Mouse (Mus musculus) B cell, adult 67 days (primary cell): Measurements from ENCODE around the gene Cdh16. TPM values are rescaled to one million over a fixed set of nuclear protein-coding genes. Genes with fewer than 3 reads are reported as not detected.

Source experiments
- total RNA-seq, 2 experiments: library from RNA; stranded (reverse); gene quantifications; 4 replicates each; pipeline ENCODE4 v1.2.4; 2023

Gene Cdh16
- not detected for total RNA-seq

GRCm38 (mm10) chr8:104624161-104624560, at the start of gene Cdh16:
Gene Cdh16, minus strand, starts transcription at chr8:104624396.

GRCm38 (mm10) chr8:104641426-104642323, 17.5 kb upstream of the Cdh16 start, which contains the start of gene Ciao2b:
Gene Ciao2b, minus strand, starts transcription at chr8:104641965.

GRCm38 (mm10) chr8:104630981-104631663, 6.9 kb upstream of the Cdh16 start, which contains the start of gene Rrad:
Gene Rrad, minus strand, starts transcription at chr8:104631327.

GRCm38 (mm10) chr8:104591133-104591834, 32.9 kb downstream of the Cdh16 start, which contains the start of gene Pdp2:
Gene Pdp2, plus strand, starts transcription at chr8:104591451.

Other genes starting within 250 kb of the Cdh16 start
- gene Cmtm4, start 228.6 kb downstream of the Cdh16 start, total RNA-seq: 1 to 10 TPM; 1.1 to 1.4 TPM
- 10 to 100 TPM; 47.8 to 64.7 TPM for gene Dync1li2, start 181.3 kb downstream of the Cdh16 start, total RNA-seq
- 1 to 10 TPM; 2.4 to 2.8 TPM for gene Terb1, start 114.5 kb downstream of the Cdh16 start, total RNA-seq
- gene Nae1, start 89.8 kb downstream of the Cdh16 start, total RNA-seq: 10 to 100 TPM; 44.8 to 45.2 TPM
- 1 to 10 TPM in 1 of 2 experiments, under 1 TPM in 1; 0.95 to 2.7 TPM for gene Car7, start 89.7 kb downstream of the Cdh16 start, total RNA-seq
- 10 to 100 TPM; 12.1 to 13.4 TPM for gene Pdp2, start 32.9 kb downstream of the Cdh16 start, total RNA-seq
- 10 to 100 TPM; 22.2 to 26.9 TPM for gene Rrad, start 6.9 kb upstream of the Cdh16 start, total RNA-seq
- gene Ciao2b, start 17.6 kb upstream of the Cdh16 start, total RNA-seq: 10 to 100 TPM; 27.5 to 35.8 TPM
- gene Ces2a, start 109.6 kb upstream of the Cdh16 start, total RNA-seq: not detected
- gene Ces2b, start 207.2 kb upstream of the Cdh16 start, total RNA-seq: not detected
- gene Ces2c, start 222.7 kb upstream of the Cdh16 start, total RNA-seq: not detected